Mouse (Mus musculus) CH12.LX (cell line): ENCODE data around the gene Tufm. TPM values are rescaled to one million over a fixed set of nuclear protein-coding genes. Genes with fewer than 3 reads are reported as not detected.

ENCODE experiments used
- DNase-seq: peaks from one replicate; pipeline ENCODE4 v3.0.0-alpha.2; 2013; ENCODE audit errors: extremely low read depth
- H3K27ac ChIP-seq: 2 replicates; pipeline ENCODE4 v1.5.1; 2012; ENCODE audit warnings: low read depth, mild to moderate bottlenecking, control low read depth, moderate library complexity; ENCODE audit not compliant: insufficient read depth
- H3K27me3 ChIP-seq: replicated peaks from 2 replicates; pipeline ENCODE3; 2012; ENCODE audit warnings: inconsistent platforms
- H3K36me3 ChIP-seq, 2 experiments: replicated peaks in 1 of 2; 2 replicates each; pipeline versions ENCODE3 to v1.6.1; 2012; ENCODE audit warnings: inconsistent platforms in 1 of 2, low read length in 1 of 2, mild to moderate bottlenecking in 1 of 2, mixed read lengths in 1 of 2, moderate library complexity in 1 of 2; ENCODE audit not compliant: control insufficient read depth in 1 of 2, insufficient read depth in 1 of 2
- H3K4me1 ChIP-seq, 2 experiments: 2 replicates each; pipeline ENCODE4 v1.6.1; 2012; ENCODE audit warnings: inconsistent platforms in 1 of 2, moderate library complexity in 1 of 2; ENCODE audit not compliant: insufficient read depth in 2 of 2, control insufficient read depth in 1 of 2
- H3K4me2 ChIP-seq: 2 replicates; pipeline ENCODE4 v1.6.1; 2012; ENCODE audit warnings: low read depth, mild to moderate bottlenecking, control low read depth; ENCODE audit not compliant: poor library complexity, insufficient read depth, severe bottlenecking
- H3K4me3 ChIP-seq, 3 experiments: fragments of 150-350 bp in 1 of 3; sonication (generic) in 1 of 3; replicated peaks in 1 of 3; 2 replicates each; pipeline versions ENCODE3 to v1.5.1; 2011 to 2012; ENCODE audit warnings: low read depth in 2 of 3, low read length in 2 of 3, mild to moderate bottlenecking in 2 of 3, moderate library complexity in 2 of 3, control low read depth in 1 of 3, improper control_type of control experiment in 1 of 3, inconsistent platforms in 1 of 3, mixed read lengths in 1 of 3; ENCODE audit not compliant: poor library complexity in 1 of 3
- H3K79me2 ChIP-seq: replicated peaks from 2 replicates; pipeline ENCODE4 v1.6.1; 2012; ENCODE audit warnings: mild to moderate bottlenecking, moderate library complexity; ENCODE audit not compliant: control insufficient read depth, poor library complexity, insufficient read depth, severe bottlenecking; ENCODE audit errors: extremely low read depth
- H3K9ac ChIP-seq: 2 replicates; pipeline ENCODE4 v1.6.1; 2012; ENCODE audit warnings: low read depth, mild to moderate bottlenecking, control low read depth, moderate library complexity; ENCODE audit not compliant: insufficient read depth
- H3K9me3 ChIP-seq: replicated peaks from 2 replicates; pipeline ENCODE3; 2012; ENCODE audit warnings: low read length, inconsistent platforms, mixed read lengths
- BHLHE40 ChIP-seq: IDR thresholded peaks from 2 replicates; pipeline ENCODE4 v1.6.1; 2011; ENCODE audit warnings: mild to moderate bottlenecking, low read depth, low read length, improper control_type of control experiment
- CHD1 ChIP-seq: IDR thresholded peaks from 2 replicates; pipeline ENCODE4 v1.6.1; 2012; ENCODE audit warnings: low read depth, low read length, improper control_type of control experiment, inconsistent platforms
- CHD2 ChIP-seq: IDR thresholded peaks from 2 replicates; pipeline ENCODE4 v1.6.1; 2011; ENCODE audit warnings: low read length, improper control_type of control experiment
- CTCF ChIP-seq, 2 experiments: IDR thresholded peaks in 1 of 2; conservative IDR thresholded peaks in 1 of 2; 2 replicates each; pipeline ENCODE4 v1.5.1; 2011 to 2012; ENCODE audit warnings: low read depth in 2 of 2, low read length in 2 of 2, improper control_type of control experiment in 1 of 2, inconsistent platforms in 1 of 2, mild to moderate bottlenecking in 1 of 2, moderate library complexity in 1 of 2
- E2F4 ChIP-seq: IDR thresholded peaks from 2 replicates; pipeline ENCODE4 v1.6.1; 2011; ENCODE audit warnings: low read depth, low read length, improper control_type of control experiment; ENCODE audit not compliant: insufficient replicate concordance
- ELF1 ChIP-seq: IDR thresholded peaks from 2 replicates; pipeline ENCODE4 v1.6.1; 2014; ENCODE audit warnings: low read depth, mild to moderate bottlenecking, inconsistent platforms, low read length, improper control_type of control experiment
- EP300 ChIP-seq: IDR thresholded peaks from 2 replicates; pipeline ENCODE4 v1.6.1; 2011; ENCODE audit warnings: low read length, improper control_type of control experiment
- ETS1 ChIP-seq: conservative IDR thresholded peaks from 2 replicates; pipeline ENCODE4 v1.6.1; 2012; ENCODE audit warnings: low read depth, mild to moderate bottlenecking, inconsistent platforms, low read length, improper control_type of control experiment, moderate library complexity
- GABPA ChIP-seq: IDR thresholded peaks from 2 replicates; pipeline ENCODE4 v1.6.1; 2012; ENCODE audit warnings: low read depth, low read length, improper control_type of control experiment, inconsistent platforms; ENCODE audit not compliant: insufficient replicate concordance
- HCFC1 ChIP-seq: IDR thresholded peaks from 2 replicates; pipeline ENCODE4 v1.6.1; 2012; ENCODE audit warnings: low read depth, mild to moderate bottlenecking, inconsistent platforms, low read length, improper control_type of control experiment
- IRF4 ChIP-seq: IDR thresholded peaks from 2 replicates; pipeline ENCODE4 v1.6.1; 2014; ENCODE audit warnings: low read depth, mild to moderate bottlenecking, inconsistent platforms, low read length, improper control_type of control experiment
- JUN ChIP-seq: IDR thresholded peaks from 2 replicates; pipeline ENCODE4 v1.6.1; 2011; ENCODE audit warnings: low read depth, mild to moderate bottlenecking, low read length, improper control_type of control experiment, moderate library complexity; ENCODE audit not compliant: insufficient read depth
- JUND ChIP-seq: conservative IDR thresholded peaks from 2 replicates; pipeline ENCODE4 v1.6.1; 2011; ENCODE audit warnings: low read depth, low read length, improper control_type of control experiment
- KAT2A ChIP-seq: IDR thresholded peaks from 2 replicates; pipeline ENCODE4 v1.6.1; 2012; ENCODE audit warnings: low read length, improper control_type of control experiment, inconsistent platforms; ENCODE audit not compliant: insufficient replicate concordance
- MAFK ChIP-seq: IDR thresholded peaks from 2 replicates; pipeline ENCODE4 v1.6.1; 2011; ENCODE audit warnings: low read length, improper control_type of control experiment; ENCODE audit not compliant: insufficient replicate concordance
- MAX ChIP-seq: IDR thresholded peaks from 2 replicates; pipeline ENCODE4 v1.6.1; 2011; ENCODE audit warnings: low read length, improper control_type of control experiment
- MAZ ChIP-seq: IDR thresholded peaks from 2 replicates; pipeline ENCODE4 v1.6.1; 2012; ENCODE audit warnings: low read depth, mild to moderate bottlenecking, inconsistent platforms, low read length, improper control_type of control experiment, moderate library complexity
- MEF2A ChIP-seq: IDR thresholded peaks from 2 replicates; pipeline ENCODE4 v1.6.1; 2014; ENCODE audit warnings: low read depth, mild to moderate bottlenecking, inconsistent platforms, low read length, improper control_type of control experiment, borderline replicate concordance
- MXI1 ChIP-seq: IDR thresholded peaks from 2 replicates; pipeline ENCODE4 v1.6.1; 2011; ENCODE audit warnings: mild to moderate bottlenecking, low read depth, low read length, improper control_type of control experiment
- MYC ChIP-seq: IDR thresholded peaks from 2 replicates; pipeline ENCODE4 v1.6.1; 2011; ENCODE audit warnings: low read depth, mild to moderate bottlenecking, improper control_type of control experiment, low read length
- NELFE ChIP-seq: IDR thresholded peaks from 2 replicates; pipeline ENCODE4 v1.6.1; 2011; ENCODE audit warnings: low read depth, low read length, improper control_type of control experiment
- NRF1 ChIP-seq: IDR thresholded peaks from 2 replicates; pipeline ENCODE4 v1.6.1; 2014; ENCODE audit warnings: low read depth, mild to moderate bottlenecking, inconsistent platforms, low read length, improper control_type of control experiment, moderate library complexity
- PAX5 ChIP-seq: IDR thresholded peaks from 2 replicates; pipeline ENCODE4 v1.6.1; 2012; ENCODE audit warnings: low read length, inconsistent platforms, mixed read lengths
- POLR2A ChIP-seq: IDR thresholded peaks from 2 replicates; pipeline ENCODE4 v1.6.1; 2011; ENCODE audit warnings: low read depth, mild to moderate bottlenecking, improper control_type of control experiment, low read length
- POLR2AphosphoS2 ChIP-seq: IDR thresholded peaks from 2 replicates; pipeline ENCODE4 v1.6.1; 2011; ENCODE audit warnings: low read depth, low read length, improper control_type of control experiment
- RAD21 ChIP-seq: IDR thresholded peaks from 2 replicates; pipeline ENCODE4 v1.6.1; 2011; ENCODE audit warnings: low read depth, mild to moderate bottlenecking, low read length, improper control_type of control experiment, moderate library complexity
- RCOR1 ChIP-seq: conservative IDR thresholded peaks from 2 replicates; pipeline ENCODE4 v1.6.1; 2012; ENCODE audit warnings: low read depth, mild to moderate bottlenecking, inconsistent platforms, low read length, improper control_type of control experiment
- SIN3A ChIP-seq: IDR thresholded peaks from 2 replicates; pipeline ENCODE4 v1.6.1; 2012; ENCODE audit warnings: low read length, improper control_type of control experiment, inconsistent platforms
- SMC3 ChIP-seq: IDR thresholded peaks from 2 replicates; pipeline ENCODE4 v1.6.1; 2011; ENCODE audit warnings: low read depth, low read length, improper control_type of control experiment
- TBP ChIP-seq: conservative IDR thresholded peaks from 2 replicates; pipeline ENCODE4 v1.6.1; 2011; ENCODE audit warnings: low read depth, low read length, improper control_type of control experiment
- TCF12 ChIP-seq: IDR thresholded peaks from 2 replicates; pipeline ENCODE4 v1.6.1; 2014; ENCODE audit warnings: low read depth, mild to moderate bottlenecking, inconsistent platforms, low read length, improper control_type of control experiment
- UBTF ChIP-seq: IDR thresholded peaks from 2 replicates; pipeline ENCODE4 v1.6.1; 2012; ENCODE audit warnings: low read depth, mild to moderate bottlenecking, inconsistent platforms, low read length, improper control_type of control experiment, moderate library complexity
- USF1 ChIP-seq: IDR thresholded peaks from 2 replicates; pipeline ENCODE4 v1.6.1; 2014; ENCODE audit warnings: low read depth, mild to moderate bottlenecking, inconsistent platforms, low read length, improper control_type of control experiment
- USF2 ChIP-seq: conservative IDR thresholded peaks from 2 replicates; pipeline ENCODE4 v1.6.1; 2011; ENCODE audit warnings: low read depth, low read length, improper control_type of control experiment
- ZC3H11A ChIP-seq: IDR thresholded peaks from 2 replicates; pipeline ENCODE4 v1.6.1; 2012; ENCODE audit warnings: low read depth, mild to moderate bottlenecking, inconsistent platforms, low read length, improper control_type of control experiment
- ZKSCAN1 ChIP-seq: IDR thresholded peaks from 2 replicates; pipeline ENCODE4 v1.6.1; 2012; ENCODE audit warnings: low read depth, inconsistent platforms, low read length, improper control_type of control experiment, borderline replicate concordance
- ZMIZ1 ChIP-seq: IDR thresholded peaks from 2 replicates; pipeline ENCODE4 v1.6.1; 2012; ENCODE audit warnings: low read depth, mild to moderate bottlenecking, inconsistent platforms, low read length, improper control_type of control experiment
- ZNF384 ChIP-seq: IDR thresholded peaks from 2 replicates; pipeline ENCODE4 v1.6.1; 2012; ENCODE audit warnings: low read depth, low read length, improper control_type of control experiment, inconsistent platforms
- dilution Hi-C: fragments of 300-500 bp; cut with MboI; formaldehyde crosslinking; loops from 2 replicates; pipeline ENCODE4 v1.14.3; 2020; ENCODE audit warnings: low sequenced_read_pairs; ENCODE audit not compliant: extremely low pct_unique_long_range_greater_than_20kb, extremely low pct_ligation_motif_present
- in situ Hi-C: fragments of 300-500 bp; cut with MboI; formaldehyde crosslinking; loops from 3 replicates; pipeline ENCODE4 v1.14.3; 2019; ENCODE audit warnings: low sequenced_read_pairs, low pct_ligation_motif_present, low pct_unique_long_range_greater_than_20kb, mixed read lengths
- polyA plus RNA-seq: library from polyadenylated mRNA; unstranded; fragments of >175 nt; gene quantifications from 2 replicates; pipeline ENCODE4 v1.2.1, GENCODE M21; 2012; ENCODE audit warnings: low read depth; ENCODE audit not compliant: insufficient read length
- total RNA-seq, 2 experiments: library from RNA; depleted of rRNA; stranded (reverse); fragments of 300-350 nt in 1 of 2; fragments of >200 nt in 1 of 2; gene quantifications; 2 replicates each; pipeline ENCODE4 v1.2.3; 2012 to 2014

The Tufm gene
- total and polyA plus RNA-seq, 3 experiments, result 115 to 219 (median 156) TPM

- Histone ChIP-seq H3K79me2 (peaks cover 34% of the 10 kb centered on the region), H3K4me3 (peak within 1 kb of the TSS; percentile 74 to 100 (median 91))
- dilution Hi-C loops, result no loop called here
- peak; percentile 92 for TF ChIP-seq ZNF384
- peak; percentile 89 for TF ChIP-seq CHD2
- peak; percentile 81 for TF ChIP-seq MAZ
- TF ChIP-seq ZC3H11A, result no peak
- peak; percentile 86 for TF ChIP-seq MYC
- peak; percentile 63; the same call in 1 of the 2 replicates for TF ChIP-seq JUND
- peak; percentile 73 for TF ChIP-seq MAX
- peak; percentile 88 for TF ChIP-seq TCF12
- TF ChIP-seq CTCF (conservative IDR thresholded peaks at IDR 0.05 in 1 of 2, IDR thresholded peaks at IDR 0.05 in 1 of 2; ENCODE audit: low read depth in 2 of 2, low read length in 2 of 2), result peak in 1 of 2 experiments; percentile 69; a peak in 2 of 4 replicates
- peak; percentile 83 for TF ChIP-seq UBTF
- TF ChIP-seq NELFE, result peak; percentile 59; the same call in 1 of the 2 replicates
- TF ChIP-seq GABPA, result no peak
- TF ChIP-seq NRF1, result peak; percentile 94
- peak; percentile 86 for TF ChIP-seq HCFC1
- TF ChIP-seq RAD21, result no peak; the same call in 1 of the 2 replicates
- TF ChIP-seq USF2, result no peak
- TF ChIP-seq ZMIZ1, result peak; percentile 82; the same call in 1 of the 2 replicates
- peak; percentile 91 for TF ChIP-seq SIN3A
- 0 out of 2 replicates have a peak, but pooled peaks have one; percentile 2 for TF ChIP-seq JUN
- TF ChIP-seq USF1, result no peak; the same call in 1 of the 2 replicates
- TF ChIP-seq KAT2A, result peak; percentile 99
- TF ChIP-seq TBP, result peak; percentile 63
- peak; percentile 34; the same call in 1 of the 2 replicates for TF ChIP-seq ZKSCAN1
- peak; percentile 86; the same call in 1 of the 2 replicates for TF ChIP-seq MEF2A
- TF ChIP-seq BHLHE40, result peak; percentile 54; the same call in 1 of the 2 replicates
- TF ChIP-seq POLR2AphosphoS2, result no peak
- no peak for TF ChIP-seq CHD1
- peak; percentile 69 for TF ChIP-seq POLR2A
- peak; percentile 35; the same call in 1 of the 2 replicates for TF ChIP-seq SMC3
- TF ChIP-seq PAX5, result no peak
- TF ChIP-seq ELF1, result peak; percentile 96
- TF ChIP-seq E2F4, result peak; percentile 66; the same call in 1 of the 2 replicates
- peak; percentile 65; the same call in 1 of the 2 replicates for TF ChIP-seq IRF4
- TF ChIP-seq RCOR1, result no peak
- TF ChIP-seq MAFK, result 0 out of 2 replicates have a peak, but pooled peaks have one; percentile 35
- no peak; the same call in 1 of the 2 replicates for TF ChIP-seq EP300
- TF ChIP-seq ETS1, result peak; percentile 50
- TF ChIP-seq MXI1, result peak; percentile 69
- TF ChIP-seq, all 38 proteins: peak for 28
- Histone ChIP-seq H3K4me1 (peaks cover 8 to 33% of the 10 kb centered on the region in 2 experiments), H3K27ac (peak within 1 kb of the TSS; percentile 98), H3K27me3 (no peaks in the 10 kb centered on the region), H3K9ac (peak within 1 kb of the TSS; percentile 97), H3K9me3 (no peaks in the 10 kb centered on the region), H3K4me2 (peak within 1 kb of the TSS; percentile 86), H3K36me3 (peaks cover 27 to 29% of the 10 kb centered on the region in 2 experiments)
- DNase-seq, result peak; percentile 98
- in situ Hi-C loops, result no loop called here
Observed at GRCm38 (mm10) chr7:126503273-126503878, 16.2 kb downstream of the Tufm start, which contains the start of gene Atxn2l. Atxn2l (minus strand) TSS chr7:126503437.
